Mouse (Mus musculus) heart, postnatal 25 days (tissue): ENCODE measurements around the gene 2310011J03Rik. TPM values are rescaled to one million over a fixed set of nuclear protein-coding genes. Genes with fewer than 3 reads are reported as not detected.
A peak's percentile ranks its signal among the peaks of the same experiment; 100 is the strongest.
"Not testable (repeated sequence)": the region's sequence is repeated elsewhere in the genome, so short reads cannot be mapped to it uniquely, and the experiment has no call there.

Source experiments
- DNase-seq: peaks from one replicate; pipeline ENCODE4 v3.0.0; 2022; ENCODE audit warnings: low spot score
- intact Hi-C: fragments of 180-260 bp; cut with DNase I; formaldehyde crosslinking; loops from one replicate; pipeline ENCODE4 v1.15.1; 2025
- total RNA-seq, 2 experiments: library from RNA; stranded (reverse); gene quantifications; 2 replicates each; pipeline ENCODE4 v1.2.3; 2021

The 2310011J03Rik gene
- total RNA-seq, result 10 to 100 TPM; 11.4 to 13.8 TPM

- DNase-seq, result peak; percentile 87
- intact Hi-C loops, result no loop called here
Measured at GRCm38 (mm10) chr10:80320340-80320760, at the start of gene 2310011J03Rik. Gene 2310011J03Rik, minus strand, starts transcription at chr10:80320537.

GRCm38 (mm10) chr10:80368392-80368791 is 48.1 kb upstream of the 2310011J03Rik start:
- intact Hi-C loops, result no loop called here

GRCm38 (mm10) chr10:80367954-80368353 is 47.6 kb upstream of the 2310011J03Rik start:
- no peak for DNase-seq
- intact Hi-C loops, result no loop called here

More at GRCm38 (mm10) chr10:80368392-80368791, 48.1 kb upstream of the 2310011J03Rik start:
- no peak for DNase-seq

GRCm38 (mm10) chr10:80365736-80366135 is 45.4 kb upstream of the 2310011J03Rik start:
- intact Hi-C loops, result no loop called here
- DNase-seq, result no peak

GRCm38 (mm10) chr10:80363734-80364133 is 43.4 kb upstream of the 2310011J03Rik start:
- no peak for DNase-seq
- intact Hi-C loops, result no loop called here

GRCm38 (mm10) chr10:80357994-80358639 is 37.8 kb upstream of the 2310011J03Rik start:
- intact Hi-C loops, result no loop called here
- DNase-seq, result no peak

GRCm38 (mm10) chr10:80357336-80357735 is 37.0 kb upstream of the 2310011J03Rik start:
- DNase-seq, result no peak
- intact Hi-C loops, result no loop called here

- intact Hi-C loops, result no loop called here
- no peak for DNase-seq
Measured at GRCm38 (mm10) chr10:80356737-80357136, 36.4 kb upstream of the 2310011J03Rik start.

GRCm38 (mm10) chr10:80356001-80356682 is 35.8 kb upstream of the 2310011J03Rik start, which contains the start of gene Plk5:
Gene Plk5, plus strand, starts transcription at chr10:80356459.
- intact Hi-C loops, result no loop called here
- DNase-seq, result no peak

- intact Hi-C loops, result no loop called here
- no peak for DNase-seq
Measured at GRCm38 (mm10) chr10:80355431-80355830, 35.1 kb upstream of the 2310011J03Rik start.

GRCm38 (mm10) chr10:80352727-80353126 is 32.4 kb upstream of the 2310011J03Rik start:
- DNase-seq, result no peak
- intact Hi-C loops, result loop anchor here (1.0 kb wide), 1 partner anchor 21 kb away; no protein-coding TSS in a partner anchor

GRCm38 (mm10) chr10:80351896-80352295 is 31.6 kb upstream of the 2310011J03Rik start:
- no peak for DNase-seq
- intact Hi-C loops, result loop anchor here (1.0 kb wide), 1 partner anchor 21 kb away; no protein-coding TSS in a partner anchor

- DNase-seq, result peak; percentile 52
Measured at GRCm38 (mm10) chr10:80350292-80350691, 30.0 kb upstream of the 2310011J03Rik start.

GRCm38 (mm10) chr10:80348981-80349380 is 28.6 kb upstream of the 2310011J03Rik start:
- no peak for DNase-seq
- intact Hi-C loops, result loop anchor here (2.0 kb wide), 1 partner anchor 54 kb away; the partner anchor contains the start of gene Apc2

More at GRCm38 (mm10) chr10:80350292-80350691, 30.0 kb upstream of the 2310011J03Rik start:
- intact Hi-C loops, result no loop called here

- DNase-seq, result peak; percentile 69
- intact Hi-C loops, result loop anchor here (2.0 kb wide), 1 partner anchor 54 kb away; the partner anchor contains the start of gene Apc2
Measured at GRCm38 (mm10) chr10:80348244-80348781, 28.0 kb upstream of the 2310011J03Rik start, which contains the start of gene Adamtsl5. Gene Adamtsl5, minus strand, starts transcription at chr10:80348412.

- intact Hi-C loops, result no loop called here
- DNase-seq, result no peak
Measured at GRCm38 (mm10) chr10:80347514-80347967, 27.2 kb upstream of the 2310011J03Rik start.

GRCm38 (mm10) chr10:80345929-80346328 is 25.6 kb upstream of the 2310011J03Rik start:
- DNase-seq, intact Hi-C loops: not testable (repeated sequence)

- intact Hi-C loops, result no loop called here
- no peak for DNase-seq
Measured at GRCm38 (mm10) chr10:80345122-80345521, 24.8 kb upstream of the 2310011J03Rik start.

GRCm38 (mm10) chr10:80344131-80344661 is 23.9 kb upstream of the 2310011J03Rik start:
- intact Hi-C loops, result no loop called here
- no peak for DNase-seq

GRCm38 (mm10) chr10:80343425-80343895 is 23.1 kb upstream of the 2310011J03Rik start:
- intact Hi-C loops, result no loop called here
- no peak for DNase-seq
